Mouse (Mus musculus): ENCODE results near the gene Tpst1. TPM values are rescaled to one million over a fixed set of nuclear protein-coding genes. Genes with fewer than 3 reads are reported as not detected.

The Tpst1 gene
- total RNA-seq, 2 experiments from 2014 or later: 6.9 to 8.3 TPM

GRCm38 (mm10) chr5:130143977-130144333, 70.8 kb downstream of the Tpst1 start:
- DNase-seq: peak in 1 of 2 experiments; percentile 84

GRCm38 (mm10) chr5:130144334-130145312, 71.5 kb downstream of the Tpst1 start, which contains the start of gene Kctd7:
Gene Kctd7 (plus strand): TSS chr5:130144861.
- DNase-seq: peak; percentile 99

GRCm38 (mm10) chr5:130145961-130146360, 72.8 kb downstream of the Tpst1 start:
- DNase-seq: no peak

GRCm38 (mm10) chr5:130149726-130150310, 76.7 kb downstream of the Tpst1 start:
- no peak for DNase-seq

- DNase-seq: no peak
Observed at GRCm38 (mm10) chr5:130154286-130154685, 81.2 kb downstream of the Tpst1 start.

GRCm38 (mm10) chr5:130158545-130158944, 85.4 kb downstream of the Tpst1 start:
- DNase-seq: no peak

GRCm38 (mm10) chr5:130159761-130160201, 86.7 kb downstream of the Tpst1 start:
- no peak for DNase-seq

GRCm38 (mm10) chr5:130163670-130164069, 90.5 kb downstream of the Tpst1 start:
- DNase-seq: peak; percentile 79 to 93

GRCm38 (mm10) chr5:130165213-130165612, 92.1 kb downstream of the Tpst1 start:
- DNase-seq: no peak

- DNase-seq: no peak
Observed at GRCm38 (mm10) chr5:130169109-130169508, 96.0 kb downstream of the Tpst1 start.

- DNase-seq: peak in 1 of 2 experiments; percentile 27
Observed at GRCm38 (mm10) chr5:130170666-130171422, 97.7 kb downstream of the Tpst1 start.

GRCm38 (mm10) chr5:130171423-130171954, 98.4 kb downstream of the Tpst1 start, which contains the start of gene Rabgef1:
Gene Rabgef1 (plus strand): TSS chr5:130171798.
- DNase-seq: peak; percentile 97

- peak; percentile 69 to 71 for DNase-seq
Observed at GRCm38 (mm10) chr5:130171956-130172601, 99.0 kb downstream of the Tpst1 start.

GRCm38 (mm10) chr5:130173012-130173411, 99.9 kb downstream of the Tpst1 start:
- DNase-seq: no peak

GRCm38 (mm10) chr5:130177871-130178270, 104.7 kb downstream of the Tpst1 start:
- DNase-seq: no peak

- no peak for DNase-seq
Observed at GRCm38 (mm10) chr5:130180362-130180761, 107.2 kb downstream of the Tpst1 start.

- no peak for DNase-seq
Observed at GRCm38 (mm10) chr5:130181740-130182540, 108.8 kb downstream of the Tpst1 start.

- DNase-seq: no peak
Observed at GRCm38 (mm10) chr5:130182541-130182821, 109.4 kb downstream of the Tpst1 start.

- DNase-seq: no peak
Observed at GRCm38 (mm10) chr5:130184193-130184856, 111.2 kb downstream of the Tpst1 start.

- no peak for DNase-seq
Observed at GRCm38 (mm10) chr5:130185312-130185711, 112.2 kb downstream of the Tpst1 start.
